Mouse (Mus musculus) forebrain, embryonic 16.5 days (tissue): ENCODE results near the gene Fbxo46. TPM values are rescaled to one million over a fixed set of nuclear protein-coding genes. Genes with fewer than 3 reads are reported as not detected.

ENCODE experiments used
- ATAC-seq: fragments of 200-750 bp; cut with Nextera tagmentation; 2 replicates; pipeline ENCODE4 v1.8.0; 2017; ENCODE audit warnings: mild to moderate bottlenecking, moderate library complexity
- H3K27ac ChIP-seq: fragments of 300-500 bp; sonication (generic); 2 replicates; pipeline ENCODE4 v1.5.1; 2014; ENCODE audit warnings: low read length, control low read depth
- H3K27me3 ChIP-seq: fragments of 300-500 bp; sonication (generic); replicated peaks from 2 replicates; pipeline ENCODE4 v1.6.1; 2014; ENCODE audit warnings: low read length; ENCODE audit not compliant: control insufficient read depth, insufficient read depth
- H3K36me3 ChIP-seq: fragments of 300-500 bp; sonication (generic); 2 replicates; pipeline ENCODE4 v1.6.1; 2014; ENCODE audit not compliant: control insufficient read depth, insufficient read depth
- H3K4me1 ChIP-seq: fragments of 300-500 bp; sonication (generic); replicated peaks from 2 replicates; pipeline ENCODE4 v1.6.1; 2014; ENCODE audit warnings: low read length; ENCODE audit not compliant: control insufficient read depth, insufficient read depth
- H3K4me2 ChIP-seq: fragments of 300-500 bp; sonication (generic); 2 replicates; pipeline ENCODE4 v1.6.1; 2014; ENCODE audit warnings: mild to moderate bottlenecking, low read length, control low read depth
- H3K4me3 ChIP-seq: fragments of 300-500 bp; sonication (generic); replicated peaks from 2 replicates; pipeline ENCODE4 v1.5.1; 2014; ENCODE audit warnings: mild to moderate bottlenecking, low read length, control low read depth
- H3K9ac ChIP-seq: fragments of 300-500 bp; sonication (generic); replicated peaks from 2 replicates; pipeline ENCODE4 v1.6.1; 2014; ENCODE audit warnings: low read depth, low read length, control low read depth
- H3K9me3 ChIP-seq: fragments of 300-500 bp; sonication (generic); 2 replicates; pipeline ENCODE4 v1.6.1; 2016; ENCODE audit warnings: low read length; ENCODE audit not compliant: control insufficient read depth
- WGBS: fragments of 180-500 bp; shearing (Covaris S2); extraction: QIAGEN DNeasy Blood & Tissue Kit; methylation state at CpG from one replicate; pipeline ENCODE4 v1.1.7; 2014; 5-methylcytosine and 5-hydroxymethylcytosine counted together
- polyA plus RNA-seq: library from polyadenylated mRNA; unstranded; fragments of >200 nt; fragmentation: Nextera tagmentation; extraction: Ambion mirVana; gene quantifications from 2 replicates; pipeline ENCODE4 v1.2.1, GENCODE M21; 2015

The Fbxo46 gene
- polyA plus RNA-seq, 1 experiment from 2014 or later, result 25.4 TPM

- Histone ChIP-seq H3K9ac (no peak overlapping the region), H3K9me3 (no peaks in the 10 kb centered on the region), H3K36me3 (no peaks in the 10 kb centered on the region), H3K4me3 (no peak overlapping the region; the same call in 1 of the 2 replicates), H3K4me1 (peaks cover 47% of the 10 kb centered on the region), H3K27me3 (no peaks in the 10 kb centered on the region), H3K4me2 (peak overlapping the region; percentile 95), H3K27ac (no peak overlapping the region)
- 53% methylated on average over 5 of the region's 5 CpGs for WGBS
- no peak for ATAC-seq
Measured at GRCm38 (mm10) chr7:19096421-19096976, 23.2 kb upstream of the Fbxo46 start.

- no peak overlapping the region for H3K4me3 ChIP-seq
- H3K9me3 ChIP-seq, result no peaks in the 10 kb centered on the region
- WGBS, result 58% methylated on average over 2 of the region's 2 CpGs
- ATAC-seq, result no peak
- peaks cover 44% of the 10 kb centered on the region for H3K4me1 ChIP-seq
- H3K4me2 ChIP-seq, result no peak overlapping the region
- no peaks in the 10 kb centered on the region for H3K36me3 ChIP-seq
- no peaks in the 10 kb centered on the region for H3K27me3 ChIP-seq
- H3K9ac ChIP-seq, result no peak overlapping the region
- H3K27ac ChIP-seq, result no peak overlapping the region
Measured at GRCm38 (mm10) chr7:19097217-19097616, 22.4 kb upstream of the Fbxo46 start.

GRCm38 (mm10) chr7:19097863-19098262 lies 21.8 kb upstream of the Fbxo46 start:
- H3K36me3 ChIP-seq, result no peaks in the 10 kb centered on the region
- H3K9ac ChIP-seq, result no peak overlapping the region
- H3K4me1 ChIP-seq, result peaks cover 38% of the 10 kb centered on the region
- no peaks in the 10 kb centered on the region for H3K9me3 ChIP-seq
- H3K4me3 ChIP-seq, result no peak overlapping the region
- H3K4me2 ChIP-seq, result no peak overlapping the region
- H3K27me3 ChIP-seq, result no peaks in the 10 kb centered on the region
- H3K27ac ChIP-seq, result no peak overlapping the region
- ATAC-seq, result no peak

- no peaks in the 10 kb centered on the region for H3K27me3 ChIP-seq
- H3K4me3 ChIP-seq, result no peak overlapping the region
- H3K9me3 ChIP-seq, result no peaks in the 10 kb centered on the region
- peaks cover 29% of the 10 kb centered on the region for H3K4me1 ChIP-seq
- no peak overlapping the region for H3K9ac ChIP-seq
- no peak overlapping the region for H3K27ac ChIP-seq
- no peak for ATAC-seq
- 61% methylated on average over 7 of the region's 7 CpGs for WGBS
- no peaks in the 10 kb centered on the region for H3K36me3 ChIP-seq
- H3K4me2 ChIP-seq, result no peak overlapping the region
Measured at GRCm38 (mm10) chr7:19098811-19099210, 20.8 kb upstream of the Fbxo46 start.

DNA sequence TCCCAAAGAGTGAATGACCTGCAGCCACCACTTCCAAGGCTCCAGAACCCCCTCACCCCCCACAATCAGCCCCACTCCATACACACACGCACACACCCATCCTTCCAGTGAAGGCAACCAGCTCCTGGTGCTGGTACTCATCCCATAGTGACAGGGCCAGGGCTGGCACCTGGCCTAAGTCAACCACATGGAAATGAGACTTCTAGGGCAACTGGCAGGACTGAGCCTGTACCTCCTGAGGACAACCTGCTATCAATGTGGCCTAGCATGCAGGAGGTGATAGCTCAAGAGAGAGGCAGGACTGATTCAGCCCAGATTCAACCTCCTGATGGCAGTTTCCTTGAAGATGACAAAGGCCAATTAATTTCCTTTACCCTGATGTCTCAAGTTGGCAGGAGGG lies 19.4 kb upstream of the Fbxo46 start:
- H3K9me3 ChIP-seq, result no peaks in the 10 kb centered on the region
- no peak overlapping the region for H3K4me3 ChIP-seq
- WGBS, result 76% methylated on average over 1 of the region's 1 CpGs
- H3K27me3 ChIP-seq, result no peaks in the 10 kb centered on the region
- peaks cover 14% of the 10 kb centered on the region for H3K4me1 ChIP-seq
- H3K27ac ChIP-seq, result no peak overlapping the region
- no peaks in the 10 kb centered on the region for H3K36me3 ChIP-seq
- H3K9ac ChIP-seq, result no peak overlapping the region
- no peak overlapping the region for H3K4me2 ChIP-seq
- ATAC-seq, result no peak

GRCm38 (mm10) chr7:19103741-19104140 lies 15.9 kb upstream of the Fbxo46 start:
- Histone ChIP-seq H3K9ac (no peak overlapping the region), H3K9me3 (no peaks in the 10 kb centered on the region), H3K4me3 (no peak overlapping the region), H3K27me3 (no peaks in the 10 kb centered on the region), H3K36me3 (no peaks in the 10 kb centered on the region), H3K27ac (no peak overlapping the region), H3K4me2 (no peak overlapping the region), H3K4me1 (no peaks in the 10 kb centered on the region)
- no peak for ATAC-seq

GRCm38 (mm10) chr7:19104486-19104885 lies 15.2 kb upstream of the Fbxo46 start:
- Histone ChIP-seq H3K27ac (no peak overlapping the region), H3K36me3 (no peaks in the 10 kb centered on the region), H3K4me1 (no peaks in the 10 kb centered on the region), H3K9ac (no peak overlapping the region), H3K4me3 (no peak overlapping the region), H3K9me3 (no peaks in the 10 kb centered on the region), H3K4me2 (no peak overlapping the region), H3K27me3 (no peaks in the 10 kb centered on the region)
- ATAC-seq, result no peak
- WGBS, result 81% methylated on average over 2 of the region's 2 CpGs

- Histone ChIP-seq H3K4me2 (no peak overlapping the region), H3K4me1 (no peaks in the 10 kb centered on the region), H3K27ac (no peak overlapping the region), H3K9me3 (no peaks in the 10 kb centered on the region), H3K36me3 (no peaks in the 10 kb centered on the region), H3K9ac (no peak overlapping the region), H3K27me3 (no peaks in the 10 kb centered on the region), H3K4me3 (no peak overlapping the region)
- ATAC-seq, result no peak
- WGBS, result 58% methylated on average over 3 of the region's 3 CpGs
Measured at GRCm38 (mm10) chr7:19107436-19107835, 12.2 kb upstream of the Fbxo46 start.

DNA sequence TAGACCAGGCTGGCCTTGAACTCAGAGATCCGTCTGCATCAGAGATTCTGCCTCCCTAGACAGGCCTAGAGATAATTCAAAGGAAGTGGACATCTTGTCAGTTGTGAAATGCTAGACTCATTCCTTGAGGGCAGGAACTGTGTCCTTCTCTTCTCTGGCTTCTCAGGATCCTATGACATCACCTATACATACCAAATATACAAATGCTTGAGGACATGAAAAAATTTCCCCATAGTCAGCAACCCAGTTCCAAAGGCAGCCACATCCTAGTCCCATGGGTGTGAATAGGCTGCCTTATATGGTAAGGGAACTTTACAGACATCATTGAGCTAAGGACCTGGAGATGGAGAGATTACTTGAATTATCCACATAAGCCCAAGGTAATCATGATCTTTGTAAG lies 10.1 kb upstream of the Fbxo46 start:
- 86% methylated on average over 1 of the region's 1 CpGs for WGBS
- no peak for ATAC-seq
- Histone ChIP-seq H3K9ac (no peak overlapping the region), H3K36me3 (no peaks in the 10 kb centered on the region), H3K4me2 (no peak overlapping the region), H3K27ac (no peak overlapping the region), H3K4me3 (no peak overlapping the region), H3K27me3 (no peaks in the 10 kb centered on the region), H3K4me1 (no peaks in the 10 kb centered on the region), H3K9me3 (no peaks in the 10 kb centered on the region)
